Mouse (Mus musculus): ENCODE measurements around the gene Tlr4.

Tlr4 gene

GRCm38 (mm10) chr4:66827463-66828162, at the start of gene Tlr4:
TSS of gene Tlr4 (plus strand) at chr4:66827584.
- peak; percentile 13 for DNase-seq

DNA sequence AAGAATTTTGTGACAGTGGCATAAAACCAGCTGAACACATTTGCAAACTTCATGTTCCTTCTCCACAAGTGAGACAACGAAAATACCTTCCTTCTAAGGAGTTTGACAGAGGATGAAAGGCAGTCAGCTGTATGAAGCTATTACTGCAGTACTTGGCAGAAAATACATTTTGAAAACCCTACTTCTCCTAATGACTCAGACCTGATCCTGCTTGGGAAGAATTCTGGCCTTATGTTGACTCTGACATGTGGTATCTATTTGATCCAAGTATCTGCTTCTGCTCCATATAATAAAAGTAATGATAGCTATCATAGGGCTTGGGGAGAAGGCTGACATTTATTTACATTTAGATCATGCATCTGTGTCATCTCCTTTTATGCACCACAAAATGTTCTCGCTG, 33.1 kb upstream of the Tlr4 start:
- no peak for DNase-seq

DNA sequence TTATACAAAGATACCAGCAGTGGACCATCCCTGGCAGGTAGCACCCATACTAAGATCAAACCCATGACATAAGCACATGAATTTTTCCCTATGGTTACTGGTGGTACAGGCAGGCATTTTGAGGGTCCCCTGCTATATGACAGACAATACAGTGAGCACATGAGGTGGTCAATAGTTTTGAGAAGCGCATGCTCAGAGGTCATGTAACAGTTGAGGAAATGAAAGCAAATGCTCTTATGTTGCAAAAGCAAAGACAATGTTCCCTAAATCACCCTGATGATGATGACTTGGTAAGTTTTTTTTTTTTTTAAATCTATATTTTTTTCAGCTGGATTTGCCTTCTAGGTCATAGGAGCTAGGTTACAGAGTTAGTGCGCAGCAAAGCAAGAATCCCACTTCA, 30.7 kb upstream of the Tlr4 start:
- no peak for DNase-seq

DNA sequence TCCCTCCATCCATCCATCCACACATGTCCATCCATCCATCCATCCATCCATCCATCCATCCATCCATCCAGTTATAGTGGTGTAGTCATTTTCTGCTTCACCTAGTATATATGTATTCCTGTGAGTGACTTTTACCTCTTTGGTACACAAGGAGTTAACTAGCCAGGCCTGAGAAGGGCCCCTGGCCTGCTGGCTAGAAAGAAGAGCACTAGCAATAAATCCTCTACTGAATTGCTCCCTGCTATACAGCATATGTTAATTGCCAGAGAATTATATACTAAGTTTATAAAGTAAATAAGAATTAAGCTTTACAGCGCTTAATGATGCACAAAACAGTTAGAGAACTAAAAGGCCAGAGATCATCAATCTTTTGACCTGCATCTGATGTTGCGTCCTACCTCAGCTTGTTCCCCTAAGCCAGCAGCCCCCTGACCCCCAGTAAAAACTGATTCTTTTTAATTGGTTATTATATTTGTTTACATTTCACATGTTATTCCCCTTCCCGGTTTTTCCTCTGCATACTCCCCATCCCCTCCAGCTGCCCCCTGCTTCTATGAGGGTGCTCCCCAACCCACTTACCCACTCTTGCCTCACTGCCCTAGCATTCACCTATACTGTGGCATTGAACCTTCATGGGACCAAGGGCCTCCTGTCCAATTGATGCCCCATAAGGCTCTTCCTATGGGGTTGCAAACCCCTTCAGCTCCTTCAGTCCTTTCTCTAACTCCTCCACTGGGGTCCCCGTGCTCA, 22.7 kb upstream of the Tlr4 start:
- no peak for DNase-seq

- DNase-seq, result no peak
Measured at GRCm38 (mm10) chr4:66805747-66806146, 21.6 kb upstream of the Tlr4 start.

DNA sequence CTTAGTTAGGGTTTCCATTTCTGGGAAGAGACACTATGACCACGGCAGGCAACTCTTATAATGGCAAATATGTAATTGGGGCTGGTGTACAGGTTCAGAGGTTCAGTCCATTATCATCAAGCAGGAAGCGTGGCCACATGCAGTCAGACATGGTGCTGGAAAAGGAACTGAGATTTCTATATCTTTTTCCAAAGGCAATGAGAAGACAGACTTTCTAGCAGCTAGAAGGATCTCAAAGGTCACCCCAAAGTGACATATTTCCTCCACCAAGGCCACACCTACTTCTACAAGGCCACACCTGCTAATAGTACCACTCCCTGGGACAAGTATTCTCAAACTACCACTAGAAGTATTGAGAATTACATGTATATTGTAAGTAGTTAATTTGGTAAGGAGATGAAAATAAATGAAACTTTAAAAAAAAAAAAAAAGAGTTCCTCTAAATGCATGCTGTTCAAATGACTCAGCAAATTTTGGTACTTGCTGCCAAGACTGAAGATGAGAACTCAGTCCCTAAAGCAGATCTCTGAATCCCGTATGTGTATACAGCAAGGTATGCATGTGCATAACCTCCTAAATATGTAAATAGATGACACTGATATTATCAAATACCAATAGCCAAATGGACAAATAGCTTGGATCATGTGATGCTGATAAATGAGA, 10.9 kb upstream of the Tlr4 start:
- DNase-seq, result no peak

GRCm38 (mm10) chr4:66821171-66821570, 6.2 kb upstream of the Tlr4 start:
- DNase-seq, result no peak

GRCm38 (mm10) chr4:66821764-66822163, 5.6 kb upstream of the Tlr4 start:
- no peak for DNase-seq

- no peak for DNase-seq
Measured at GRCm38 (mm10) chr4:66828163-66828668, 832 bp downstream of the Tlr4 start.

- DNase-seq, result no peak
Measured at GRCm38 (mm10) chr4:66828686-66829085, 1.3 kb downstream of the Tlr4 start.

GRCm38 (mm10) chr4:66838071-66838470, 10.7 kb downstream of the Tlr4 start:
- DNase-seq, result no peak

- no peak for DNase-seq
Measured at GRCm38 (mm10) chr4:66843255-66843654, 15.9 kb downstream of the Tlr4 start.

DNA sequence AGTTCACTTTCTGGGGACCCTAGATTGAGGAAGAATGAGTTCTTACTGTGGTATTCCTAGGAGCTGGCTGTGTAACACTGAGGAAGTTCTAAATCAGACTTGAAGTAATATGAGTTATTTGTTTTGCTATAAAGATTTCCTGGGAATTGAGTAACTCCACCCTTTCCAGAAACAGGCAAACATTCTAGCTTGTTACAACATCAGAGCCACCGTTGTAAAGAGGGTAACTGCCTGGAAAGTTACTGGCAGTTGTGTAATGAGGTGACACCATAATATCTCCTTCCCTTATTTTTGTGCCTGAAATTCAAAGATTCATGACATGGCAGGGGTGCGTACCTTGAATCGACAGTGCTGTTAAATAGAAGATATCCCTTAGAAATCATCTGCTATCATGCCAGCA, 24.6 kb downstream of the Tlr4 start:
- DNase-seq, result no peak

DNA sequence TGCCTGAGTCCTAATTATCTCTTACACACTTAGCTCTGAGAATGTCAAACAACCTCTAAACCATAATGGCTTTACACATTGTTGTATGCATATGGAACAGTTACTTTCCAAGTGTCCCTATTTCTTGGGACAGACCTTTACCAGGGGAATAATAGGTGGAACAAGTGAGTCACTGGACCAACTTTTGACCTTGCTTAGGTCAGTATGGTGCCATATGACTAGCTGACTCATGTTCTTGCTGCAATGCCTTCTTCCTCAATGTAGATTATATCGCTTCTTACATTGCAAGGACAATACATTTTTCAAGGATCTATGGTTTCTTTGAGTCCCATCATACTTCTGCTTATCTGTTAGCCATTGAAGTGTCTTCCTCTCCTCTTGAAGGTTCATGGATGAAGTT, 29.6 kb downstream of the Tlr4 start:
- DNase-seq, result no peak

- no peak for DNase-seq
Measured at GRCm38 (mm10) chr4:66869919-66870318, 42.5 kb downstream of the Tlr4 start.

DNA sequence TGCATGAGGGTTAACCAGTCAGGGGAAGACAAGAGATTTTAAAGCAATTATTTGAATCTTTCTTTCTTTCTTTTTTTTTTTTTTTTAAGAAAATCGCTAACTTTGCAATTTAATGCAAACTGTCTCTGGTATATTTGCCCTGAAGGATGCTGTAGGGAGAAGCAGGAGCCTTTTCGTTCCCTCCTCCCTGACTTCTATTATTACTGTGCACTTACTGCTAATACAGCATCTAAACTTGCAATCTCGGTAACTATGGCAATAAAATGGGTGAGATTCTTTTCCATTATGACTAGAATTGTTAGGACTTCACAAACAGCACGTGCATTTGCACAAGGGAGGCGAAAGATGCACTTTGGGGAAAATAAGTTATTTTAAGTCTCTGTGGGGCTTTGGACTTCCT, 44.6 kb downstream of the Tlr4 start:
- DNase-seq, result no peak

GRCm38 (mm10) chr4:66873342-66873741, 46.0 kb downstream of the Tlr4 start:
- DNase-seq, result no peak

- no peak for DNase-seq
Measured at GRCm38 (mm10) chr4:66875751-66876150, 48.4 kb downstream of the Tlr4 start.

DNA sequence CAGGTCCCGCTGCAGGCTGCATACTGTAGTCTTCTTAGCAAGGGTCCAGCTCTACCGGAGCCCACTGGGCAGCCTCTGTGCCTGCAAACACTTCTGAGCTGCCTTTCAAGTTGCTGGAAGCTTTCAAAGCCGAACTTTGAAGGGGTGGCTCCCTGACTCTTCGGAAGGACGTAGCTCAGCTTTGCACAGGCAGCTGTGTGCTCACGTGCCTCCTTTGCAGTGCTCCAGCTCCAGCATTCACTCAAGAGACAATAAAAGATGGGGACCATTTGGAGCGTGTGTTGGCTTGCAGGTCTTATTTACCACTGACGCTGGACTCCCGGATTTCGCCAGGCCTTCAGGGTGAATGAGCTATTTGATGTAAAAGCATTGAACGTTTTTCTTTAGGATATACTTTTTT, 50.2 kb downstream of the Tlr4 start:
- no peak for DNase-seq

- no peak for DNase-seq
Measured at GRCm38 (mm10) chr4:66881496-66881895, 54.1 kb downstream of the Tlr4 start.

DNA sequence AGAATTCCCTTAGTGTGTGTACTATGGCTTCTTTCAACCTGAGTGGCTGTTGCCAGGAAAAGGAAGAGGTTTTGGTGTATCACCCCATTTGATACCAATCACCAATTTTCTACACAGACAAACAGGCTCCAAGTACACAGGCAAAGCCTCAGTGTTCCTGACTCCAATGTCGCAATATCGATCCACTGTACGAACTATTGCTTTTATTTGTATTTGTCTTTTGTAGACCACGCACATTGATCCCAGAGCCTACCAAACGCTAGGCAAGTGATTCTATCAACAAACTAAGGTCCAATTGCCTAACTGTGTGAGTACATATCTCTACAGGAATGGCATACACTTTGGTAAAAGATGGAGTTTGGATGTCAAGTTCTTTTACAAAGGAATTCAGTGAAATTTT, 55.9 kb downstream of the Tlr4 start:
- no peak for DNase-seq

GRCm38 (mm10) chr4:66894547-66894946, 67.2 kb downstream of the Tlr4 start:
- no peak for DNase-seq

GRCm38 (mm10) chr4:66894981-66895380, 67.6 kb downstream of the Tlr4 start:
- DNase-seq, result no peak

- DNase-seq, result no peak
Measured at GRCm38 (mm10) chr4:66900126-66900525, 72.7 kb downstream of the Tlr4 start.
